Mouse (Mus musculus): ENCODE measurements around the gene Commd1.

DNA sequence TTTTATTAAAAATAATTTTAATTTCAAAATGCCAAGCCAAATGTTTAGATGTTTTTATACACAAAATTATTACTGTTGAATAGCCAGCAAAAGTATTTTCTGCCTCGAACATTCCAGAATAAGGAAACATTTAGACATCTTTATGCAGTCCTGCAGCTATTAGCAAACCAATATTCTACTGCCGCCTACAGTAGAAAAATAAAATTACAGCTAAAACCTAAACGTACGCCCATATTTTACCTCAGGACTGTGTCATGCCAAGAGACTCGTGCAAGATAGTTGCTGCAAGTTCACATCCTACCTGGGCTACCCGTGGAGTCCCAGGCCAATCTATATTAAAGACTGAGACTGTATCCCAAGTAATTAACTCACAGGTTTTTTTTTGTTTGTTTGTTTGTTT lies 12.7 kb downstream of the Commd1 start:
- no peak for TF ChIP-seq CTCF (IDR thresholded peaks at IDR 0.05; ENCODE audit: insufficient read depth, low read depth, low read length)
- no peak for TF ChIP-seq POLR2A (IDR thresholded peaks at IDR 0.05; ENCODE audit: insufficient read depth, low read depth, low read length)

All from olfactory bulb, adult 2 months (tissue).